Mouse (Mus musculus): Measurements from ENCODE around the gene Rhbdd1. TPM values are rescaled to one million over a fixed set of nuclear protein-coding genes. Genes with fewer than 3 reads are reported as not detected.

Rhbdd1 gene
- polyA plus RNA-seq, 1 experiment from 2014 or later: 5.9 TPM

DNA sequence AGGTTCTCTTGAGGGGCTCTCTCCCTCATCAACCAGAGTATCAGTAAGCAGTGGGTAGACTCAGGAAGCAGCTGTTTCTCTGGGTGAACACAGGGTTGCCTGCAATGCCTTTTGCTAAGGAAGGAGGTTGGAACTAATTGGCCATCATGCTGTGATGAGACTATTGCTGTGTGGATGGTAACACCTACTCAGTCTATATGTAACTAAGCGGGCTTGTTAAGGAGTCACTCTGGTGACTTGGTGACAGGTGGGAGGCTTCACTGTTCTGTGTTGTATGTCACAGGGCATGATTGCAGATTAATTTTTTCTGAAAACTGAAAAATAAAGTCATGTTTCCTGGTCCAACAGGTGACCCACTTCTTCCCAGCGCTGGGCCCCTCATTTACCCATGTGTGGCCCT, 36.8 kb downstream of the Rhbdd1 start:
- H3K9ac ChIP-seq (replicated peaks): no peak overlapping the region
- ATAC-seq (no peak), DNase-seq (no peak)
- TF ChIP-seq CTCF (IDR thresholded peaks at IDR 0.05; ENCODE audit: low read depth): no peak
- no peak for TF ChIP-seq EP300 (IDR thresholded peaks at IDR 0.05; ENCODE audit: low read depth)
- no peaks in the 10 kb centered on the region for H3K4me1 ChIP-seq (ENCODE audit: insufficient read depth)
- 86% methylated on average over 2 of the region's 2 CpGs for WGBS (ENCODE audit: insufficient replicate concordance)
- no peak overlapping the region for H3K4me2 ChIP-seq (ENCODE audit: low read depth, low read length)
- H3K9me3 ChIP-seq (ENCODE audit: low read length): no peaks in the 10 kb centered on the region
- no peaks in the 10 kb centered on the region for H3K36me3 ChIP-seq (replicated peaks; ENCODE audit: insufficient read depth, low read length)
- no peak overlapping the region for H3K27ac ChIP-seq (ENCODE audit: low read depth)
- no peak overlapping the region for H3K4me3 ChIP-seq (ENCODE audit: low read depth, low read length)
- no peaks in the 10 kb centered on the region for H3K27me3 ChIP-seq (ENCODE audit: insufficient read depth, low read length)

DNA sequence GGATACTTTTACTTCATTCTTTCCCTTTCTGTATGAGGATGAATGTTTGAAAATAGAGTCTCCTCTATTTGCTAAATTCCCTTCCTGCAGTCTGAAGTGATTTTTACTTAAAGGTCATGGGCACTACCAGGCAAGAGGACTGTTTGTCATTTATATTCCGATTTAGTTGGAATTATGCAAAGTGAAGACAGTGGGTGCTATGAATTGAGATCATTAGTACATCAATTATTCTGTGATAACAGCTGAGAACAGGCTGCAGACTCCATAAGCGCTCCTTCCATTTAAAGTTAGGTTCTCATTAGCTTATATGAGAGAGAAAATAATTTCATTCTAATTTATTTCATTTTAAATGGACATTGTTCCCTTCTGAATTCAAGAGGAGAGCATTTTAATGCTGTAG, 37.5 kb downstream of the Rhbdd1 start:
- no peak for DNase-seq
- 80% methylated on average over 2 of the region's 2 CpGs for WGBS (ENCODE audit: insufficient replicate concordance)
- TF ChIP-seq EP300 (IDR thresholded peaks at IDR 0.05; ENCODE audit: low read depth) (no peak), CTCF (IDR thresholded peaks at IDR 0.05; ENCODE audit: low read depth) (no peak)

DNA sequence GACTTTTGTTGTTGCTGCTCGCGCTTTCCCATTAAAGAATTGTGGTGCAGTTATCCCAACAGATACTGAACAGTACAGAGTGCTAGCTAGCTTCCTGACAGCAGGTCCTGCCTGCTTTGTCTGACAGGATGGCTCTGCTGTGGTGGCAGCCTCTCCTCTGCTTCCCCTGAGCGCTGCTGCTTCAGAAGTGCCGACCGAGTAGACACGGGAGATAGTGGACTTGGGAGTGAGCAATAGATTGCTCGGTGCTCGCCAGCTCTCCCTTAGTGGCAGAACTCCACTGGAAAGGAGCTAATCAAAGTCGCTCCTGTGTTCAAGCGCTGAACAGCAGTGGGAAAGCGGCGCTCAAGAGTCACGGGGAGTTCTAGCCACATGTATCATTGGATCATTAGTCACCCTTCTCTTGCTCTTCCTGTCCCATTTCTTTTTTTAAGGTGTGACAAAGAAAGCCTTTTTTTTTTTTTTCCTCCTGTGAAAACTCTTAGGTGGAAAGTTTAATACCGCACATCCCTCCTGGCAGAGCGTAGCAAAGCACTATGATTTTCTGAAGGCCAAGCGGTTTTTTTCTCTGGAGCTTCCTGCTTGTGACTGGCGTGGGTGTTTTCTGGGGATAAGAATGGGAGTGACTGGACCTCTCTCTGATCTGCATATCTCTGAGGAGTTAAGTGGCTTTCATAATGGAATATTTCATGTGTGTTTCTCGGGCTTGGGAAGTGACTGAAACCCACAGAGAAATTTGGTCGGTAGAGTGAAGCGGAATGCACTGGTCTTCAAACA, 42.8 kb downstream of the Rhbdd1 start:
- no peaks in the 10 kb centered on the region for H3K36me3 ChIP-seq (replicated peaks; ENCODE audit: insufficient read depth, low read length)
- peak overlapping the region; percentile 28; the same call in 1 of the 2 replicates for H3K4me2 ChIP-seq (ENCODE audit: low read depth, low read length)
- no peak overlapping the region for H3K4me3 ChIP-seq (ENCODE audit: low read depth, low read length)
- no peak for TF ChIP-seq CTCF (IDR thresholded peaks at IDR 0.05; ENCODE audit: low read depth)
- no peak for TF ChIP-seq EP300 (IDR thresholded peaks at IDR 0.05; ENCODE audit: low read depth)
- H3K4me1 ChIP-seq (ENCODE audit: insufficient read depth): no peaks in the 10 kb centered on the region
- H3K27ac ChIP-seq (ENCODE audit: low read depth): no peak overlapping the region
- no peak overlapping the region for H3K9ac ChIP-seq (replicated peaks)
- DNase-seq (no peak), ATAC-seq (no peak)
- no peaks in the 10 kb centered on the region for H3K9me3 ChIP-seq (ENCODE audit: low read length)
- H3K27me3 ChIP-seq (ENCODE audit: insufficient read depth, low read length): no peaks in the 10 kb centered on the region
- WGBS (ENCODE audit: insufficient replicate concordance): 71% methylated on average over 20 of the region's 20 CpGs

More for the DNA sequence above, 37.5 kb downstream of the Rhbdd1 start:
- H3K27me3 ChIP-seq (ENCODE audit: insufficient read depth, low read length): no peaks in the 10 kb centered on the region
- no peaks in the 10 kb centered on the region for H3K4me1 ChIP-seq (ENCODE audit: insufficient read depth)
- H3K36me3 ChIP-seq (replicated peaks; ENCODE audit: insufficient read depth, low read length): no peaks in the 10 kb centered on the region
- no peak overlapping the region for H3K4me2 ChIP-seq (ENCODE audit: low read depth, low read length)
- ATAC-seq: no peak
- H3K9ac ChIP-seq (replicated peaks): no peak overlapping the region
- H3K9me3 ChIP-seq (ENCODE audit: low read length): no peaks in the 10 kb centered on the region
- H3K27ac ChIP-seq (ENCODE audit: low read depth): no peak overlapping the region
- H3K4me3 ChIP-seq (ENCODE audit: low read depth, low read length): no peak overlapping the region

DNA sequence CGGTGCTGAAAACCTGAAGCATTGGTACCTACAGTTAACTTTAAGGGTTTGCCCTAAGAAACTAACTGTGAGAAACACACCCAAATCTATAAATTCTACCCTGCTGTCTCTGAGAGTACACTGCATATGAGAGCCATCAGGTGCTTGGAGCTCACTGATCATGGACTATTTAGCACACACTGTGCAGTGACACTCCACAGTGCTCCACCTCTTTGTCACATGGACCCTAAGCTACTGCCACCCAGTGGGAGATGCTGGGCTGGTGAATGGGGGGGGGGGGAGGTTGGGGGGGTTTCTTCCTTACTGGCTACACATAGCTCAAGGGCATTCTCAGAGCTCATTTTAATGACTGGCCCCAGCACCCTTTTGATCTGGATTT, 43.4 kb downstream of the Rhbdd1 start:
- Histone ChIP-seq H3K4me2 (ENCODE audit: low read depth, low read length) (no peak overlapping the region), H3K27ac (ENCODE audit: low read depth) (no peak overlapping the region)
- WGBS (ENCODE audit: insufficient replicate concordance): 95% methylated on average over 1 of the region's 1 CpGs

DNA sequence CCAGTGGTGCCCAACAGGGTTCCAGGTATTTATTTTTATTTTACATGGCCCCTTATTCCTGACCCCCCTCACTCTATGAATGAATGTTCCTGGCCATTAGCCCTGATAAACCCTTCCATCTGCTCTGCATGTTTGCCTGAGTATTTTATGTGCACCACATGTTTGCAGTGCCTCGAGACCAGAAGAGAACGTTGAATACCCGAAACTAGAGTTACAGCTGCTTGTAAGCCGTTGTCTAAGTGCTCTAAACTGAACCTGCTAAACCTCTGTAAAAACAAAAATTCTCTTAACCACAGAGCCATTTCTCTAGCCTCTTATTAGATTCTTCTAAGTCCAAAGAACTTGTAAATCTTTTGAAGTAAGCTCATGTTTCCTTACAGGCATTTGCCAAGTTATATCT, 45.0 kb downstream of the Rhbdd1 start:
- 87% methylated on average over 4 of the region's 4 CpGs for WGBS (ENCODE audit: insufficient replicate concordance)

More for the DNA sequence above, 43.4 kb downstream of the Rhbdd1 start:
- no peak for DNase-seq
- no peaks in the 10 kb centered on the region for H3K9me3 ChIP-seq (ENCODE audit: low read length)
- H3K27me3 ChIP-seq (ENCODE audit: insufficient read depth, low read length): no peaks in the 10 kb centered on the region
- no peak for ATAC-seq
- no peak overlapping the region for H3K9ac ChIP-seq (replicated peaks)
- TF ChIP-seq CTCF (IDR thresholded peaks at IDR 0.05; ENCODE audit: low read depth): no peak
- no peak for TF ChIP-seq EP300 (IDR thresholded peaks at IDR 0.05; ENCODE audit: low read depth)
- no peaks in the 10 kb centered on the region for H3K36me3 ChIP-seq (replicated peaks; ENCODE audit: insufficient read depth, low read length)
- H3K4me3 ChIP-seq (ENCODE audit: low read depth, low read length): no peak overlapping the region
- H3K4me1 ChIP-seq (ENCODE audit: insufficient read depth): no peaks in the 10 kb centered on the region

DNA sequence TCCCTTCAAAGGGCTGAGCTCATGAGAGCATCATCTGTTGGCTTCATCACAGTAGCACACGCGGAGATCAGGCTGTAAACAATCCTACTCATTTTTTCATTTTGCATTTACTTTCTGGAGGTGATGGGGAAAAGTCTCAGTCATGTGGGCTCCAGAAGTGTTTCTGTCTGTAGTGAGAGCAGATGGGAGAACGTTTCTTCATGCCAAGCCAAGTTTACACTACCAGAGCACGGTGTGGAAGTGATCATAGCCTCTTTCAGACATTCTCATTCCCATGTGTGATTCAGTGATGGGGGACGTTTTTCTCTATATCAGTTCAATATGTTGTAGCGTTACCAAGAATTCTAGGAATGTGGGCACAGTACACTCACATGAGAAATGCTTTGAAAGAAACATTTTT, 45.9 kb downstream of the Rhbdd1 start:
- no peak overlapping the region for H3K27ac ChIP-seq (ENCODE audit: low read depth)
- 87% methylated on average over 6 of the region's 6 CpGs for WGBS (ENCODE audit: insufficient replicate concordance)
- H3K4me1 ChIP-seq (ENCODE audit: insufficient read depth): no peaks in the 10 kb centered on the region
- H3K4me3 ChIP-seq (ENCODE audit: low read depth, low read length): no peak overlapping the region
- no peak overlapping the region for H3K9ac ChIP-seq (replicated peaks)
- TF ChIP-seq EP300 (IDR thresholded peaks at IDR 0.05; ENCODE audit: low read depth) (no peak), CTCF (IDR thresholded peaks at IDR 0.05; ENCODE audit: low read depth) (no peak)
- no peaks in the 10 kb centered on the region for H3K9me3 ChIP-seq (ENCODE audit: low read length)
- DNase-seq (no peak), ATAC-seq (no peak)
- no peak overlapping the region for H3K4me2 ChIP-seq (ENCODE audit: low read depth, low read length)
- H3K27me3 ChIP-seq (ENCODE audit: insufficient read depth, low read length): no peaks in the 10 kb centered on the region
- H3K36me3 ChIP-seq (replicated peaks; ENCODE audit: insufficient read depth, low read length): no peaks in the 10 kb centered on the region

More for the DNA sequence above, 45.0 kb downstream of the Rhbdd1 start:
- Histone ChIP-seq H3K4me1 (ENCODE audit: insufficient read depth) (no peaks in the 10 kb centered on the region), H3K36me3 (replicated peaks; ENCODE audit: insufficient read depth, low read length) (no peaks in the 10 kb centered on the region), H3K9ac (replicated peaks) (no peak overlapping the region), H3K27ac (ENCODE audit: low read depth) (no peak overlapping the region), H3K9me3 (ENCODE audit: low read length) (no peaks in the 10 kb centered on the region), H3K4me3 (ENCODE audit: low read depth, low read length) (no peak overlapping the region), H3K4me2 (ENCODE audit: low read depth, low read length) (no peak overlapping the region), H3K27me3 (ENCODE audit: insufficient read depth, low read length) (no peaks in the 10 kb centered on the region)
- DNase-seq (no peak), ATAC-seq (no peak)
- TF ChIP-seq EP300 (IDR thresholded peaks at IDR 0.05; ENCODE audit: low read depth): no peak
